Mouse (Mus musculus): ENCODE results near the gene Atcay.

DNA sequence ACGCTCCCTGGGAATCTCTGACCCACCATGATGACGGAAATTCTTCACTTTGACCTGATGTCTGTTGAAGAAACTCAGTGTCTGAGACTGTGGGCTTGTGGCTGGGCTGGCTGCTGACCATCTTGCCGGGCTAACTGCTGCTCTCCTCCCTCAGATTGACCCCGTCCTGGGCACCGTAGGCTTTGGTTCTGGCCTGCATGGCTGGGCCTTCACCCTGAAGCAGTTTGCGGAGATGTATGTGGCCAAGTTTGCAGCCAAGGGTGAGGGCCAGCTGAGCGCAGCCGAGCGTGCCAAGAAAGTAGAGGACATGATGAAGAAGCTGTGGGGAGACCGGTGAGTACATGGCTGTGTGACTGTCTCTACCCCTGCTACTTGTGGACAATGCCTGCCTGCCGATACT is 51.7 kb downstream of the Atcay start:
- TF ChIP-seq GATA1 (IDR thresholded peaks at IDR 0.05; ENCODE audit: low read length) = no peak
- TF ChIP-seq TAL1 (IDR thresholded peaks at IDR 0.05; ENCODE audit: low read length) = no peak

Measured in erythroblast, embryonic 14.5 days (primary cell).